Mouse (Mus musculus) spleen, embryonic (tissue): ENCODE data around the gene Ciz1.

Experiments
- CTCF ChIA-PET: fragments of 350-600 bp; sonication (Branson Sonifier 250); formaldehyde crosslinking; loops from one replicate; lab custom pipeline; 2022; lab: Charles Lee

Ciz1 gene

DNA sequence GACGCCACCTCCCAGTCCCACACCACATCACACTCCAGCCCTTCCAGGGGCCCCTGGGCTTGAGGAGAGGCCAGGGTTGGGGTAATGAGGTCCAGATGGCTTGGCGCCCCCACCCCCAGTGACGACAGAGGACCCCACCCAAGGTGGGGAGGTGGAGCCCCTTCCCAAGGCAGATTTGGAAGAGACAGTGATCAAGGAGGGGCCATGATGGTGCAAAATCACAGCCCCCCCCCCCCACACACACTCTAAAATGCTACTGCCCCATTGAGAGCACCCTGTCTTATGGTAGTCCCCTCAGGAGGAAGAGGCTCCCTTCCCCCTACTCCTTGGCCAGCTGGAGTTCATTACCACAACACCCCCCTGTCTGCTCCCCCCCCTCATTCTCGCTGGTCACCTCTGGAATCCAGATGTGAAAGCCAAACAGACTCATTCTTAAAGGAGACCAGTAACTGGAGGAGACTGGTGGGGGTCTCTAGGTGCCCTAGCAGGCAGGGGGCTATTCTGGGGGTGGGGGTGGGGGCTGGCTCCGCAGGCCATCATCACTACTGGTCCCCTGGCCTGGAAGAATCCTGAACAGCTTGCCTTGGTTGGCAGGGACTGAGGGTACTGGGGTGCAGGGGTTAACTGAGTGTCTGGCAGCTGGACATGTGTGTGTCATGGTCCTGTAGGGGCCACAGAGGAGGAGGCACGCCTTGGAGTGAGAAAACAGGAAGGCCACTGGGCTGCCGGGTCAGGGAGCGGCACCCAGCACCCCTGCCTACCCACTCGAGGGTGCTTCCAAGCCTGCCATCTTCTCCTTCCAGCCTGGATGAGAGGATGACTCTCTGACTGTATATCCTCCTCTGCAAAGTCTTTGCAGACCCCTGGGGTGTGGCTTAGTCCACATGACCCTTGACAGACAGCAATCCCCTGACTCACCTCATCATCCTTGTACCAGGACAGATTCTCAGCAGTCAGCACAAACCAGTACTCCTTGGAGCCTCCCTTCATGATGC lies 32.2 kb upstream of the Ciz1 start:
- CTCF ChIA-PET, result no interaction called here

DNA sequence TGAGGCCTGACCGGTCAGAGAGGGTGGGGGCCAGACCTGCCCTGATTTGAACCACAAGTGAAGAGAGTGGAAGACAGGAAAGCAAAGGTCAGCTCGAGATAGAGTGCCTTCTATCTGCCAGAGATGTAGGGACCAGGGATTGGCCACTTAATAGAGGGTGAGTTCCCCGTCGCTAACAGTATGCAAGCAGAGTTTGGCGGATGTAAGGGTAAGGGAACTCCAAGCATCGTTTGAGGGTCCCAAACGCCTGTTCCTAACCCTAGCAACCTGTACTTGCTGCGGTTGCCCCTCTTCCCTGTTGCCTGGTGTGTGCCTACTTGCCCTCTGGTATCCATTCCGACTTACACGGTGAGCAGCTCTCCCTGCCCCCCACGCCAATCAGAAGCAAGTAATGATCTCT lies 31.4 kb upstream of the Ciz1 start:
- CTCF ChIA-PET, result no interaction called here

GRCm38 (mm10) chr2:32321591-32322298 lies 30.4 kb upstream of the Ciz1 start:
- CTCF ChIA-PET, result no interaction called here

DNA sequence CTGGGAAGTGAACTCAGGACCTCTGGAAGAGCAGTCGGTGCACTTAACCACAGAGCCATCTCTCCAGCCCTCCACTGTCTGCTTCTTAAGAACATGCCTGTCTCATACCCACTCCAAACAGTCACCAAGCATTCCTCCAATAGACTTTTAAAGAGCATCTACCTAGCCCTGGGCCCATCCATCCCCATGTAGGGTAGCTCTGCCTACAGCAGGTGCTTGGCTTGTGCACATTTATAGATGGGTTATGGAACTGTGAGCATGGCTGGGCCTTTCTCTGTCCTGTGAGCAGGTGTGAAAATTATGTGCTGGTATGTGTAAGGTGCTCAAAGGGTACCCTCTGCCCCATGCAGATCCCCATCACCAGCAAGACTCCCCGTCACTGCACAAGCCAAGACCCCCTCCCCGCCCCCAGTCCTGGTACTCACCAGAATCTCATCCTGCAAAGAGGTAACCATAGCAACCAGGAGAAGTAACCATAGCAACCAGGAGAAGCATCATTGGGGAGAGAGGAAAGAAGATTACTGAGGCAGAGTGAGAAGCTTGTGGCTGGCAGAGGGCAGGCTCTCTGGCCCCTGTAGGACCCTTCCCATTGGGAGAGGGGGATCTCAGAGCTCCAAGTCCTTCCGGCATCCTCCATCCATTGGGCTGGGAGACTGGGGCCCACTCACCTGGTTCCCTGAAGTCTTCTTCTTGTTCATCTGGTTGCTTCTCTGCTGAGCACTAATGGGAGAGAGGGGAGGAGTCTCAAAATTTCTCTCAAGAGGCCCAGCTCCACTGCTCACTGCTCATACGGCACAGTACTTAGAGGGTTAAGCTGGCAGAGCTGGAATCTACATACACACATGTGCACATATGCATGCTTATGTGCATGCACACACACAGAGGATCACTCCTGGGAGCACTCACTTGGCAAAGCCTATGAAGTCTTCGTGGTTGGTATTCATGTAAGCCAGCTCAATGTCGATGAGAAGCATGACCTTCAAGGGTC lies 29.1 kb upstream of the Ciz1 start:
- CTCF ChIA-PET, result no interaction called here

- CTCF ChIA-PET, result no interaction called here
Observed at GRCm38 (mm10) chr2:32324322-32324721, 27.8 kb upstream of the Ciz1 start.

GRCm38 (mm10) chr2:32325342-32325741 lies 26.8 kb upstream of the Ciz1 start:
- CTCF ChIA-PET, result interaction anchor here (0.7 kb wide), 1 partner anchor 14 kb away, joined by 8 read pairs; no protein-coding TSS in a partner anchor

DNA sequence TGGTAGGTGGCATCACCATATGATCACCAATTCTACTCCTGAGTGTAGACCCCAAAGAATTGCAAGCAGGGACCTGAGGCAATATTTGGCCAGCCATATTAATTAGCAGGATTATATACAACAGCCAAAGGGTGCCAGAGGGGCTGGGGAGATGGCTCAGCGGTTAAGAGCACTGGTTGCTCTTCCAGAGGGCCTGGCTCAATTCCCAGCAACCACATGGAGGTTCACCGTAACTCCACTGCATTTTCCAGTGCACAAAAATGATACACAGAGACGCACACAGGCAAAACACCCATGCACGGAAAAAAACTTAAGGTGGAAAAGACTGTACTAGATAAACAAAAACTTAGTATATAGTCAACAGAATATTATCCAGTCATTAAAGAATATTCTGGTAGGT lies 24.9 kb upstream of the Ciz1 start:
- CTCF ChIA-PET, result no interaction called here

DNA sequence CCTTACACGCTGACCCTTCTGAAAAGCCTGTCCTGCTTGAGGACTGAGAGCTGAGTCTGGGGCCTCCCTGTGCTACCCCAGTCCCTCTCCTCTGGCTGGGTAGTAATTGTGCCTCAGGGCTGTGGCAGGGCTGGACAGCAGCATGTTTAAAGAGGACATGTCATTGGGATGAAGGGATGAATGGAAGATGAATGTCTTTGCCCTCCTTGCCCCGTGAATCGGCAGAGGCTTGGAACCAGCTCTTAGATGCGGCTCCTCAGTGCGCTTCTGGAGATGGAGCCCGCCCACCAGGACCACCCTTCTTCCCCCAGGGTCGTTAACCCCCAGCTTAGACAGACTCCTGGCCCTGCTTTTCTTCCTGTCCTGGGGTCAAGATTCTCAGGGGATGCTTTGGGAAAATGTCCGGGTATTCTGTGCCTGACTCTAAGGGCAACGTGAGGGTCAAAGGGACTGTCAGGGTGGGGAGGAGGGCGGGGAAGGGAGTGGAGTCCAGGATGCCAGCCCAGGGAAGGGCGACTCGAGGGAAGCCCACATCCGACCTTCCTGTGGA lies 23.1 kb upstream of the Ciz1 start:
- CTCF ChIA-PET, result no interaction called here

DNA sequence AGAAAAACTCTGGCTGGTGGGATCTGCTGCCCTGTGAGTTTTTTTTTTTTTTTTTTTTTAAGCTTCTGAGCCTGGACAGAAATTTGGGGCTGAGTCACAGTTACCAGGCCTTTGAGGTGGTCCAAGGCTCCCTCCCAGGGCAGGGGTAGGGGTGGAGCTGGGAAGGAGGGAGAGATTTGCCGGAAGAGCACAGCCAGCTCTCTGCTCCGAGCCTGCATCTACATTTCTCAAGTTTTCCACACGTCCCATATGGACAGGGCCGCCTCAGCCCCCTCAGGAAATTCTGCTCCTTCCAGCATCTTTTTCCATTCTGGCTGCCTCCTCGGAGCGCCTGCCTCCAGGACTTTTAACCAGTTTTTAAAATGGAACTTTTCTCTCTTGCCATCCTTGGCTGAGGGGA lies 22.6 kb upstream of the Ciz1 start:
- CTCF ChIA-PET, result no interaction called here

DNA sequence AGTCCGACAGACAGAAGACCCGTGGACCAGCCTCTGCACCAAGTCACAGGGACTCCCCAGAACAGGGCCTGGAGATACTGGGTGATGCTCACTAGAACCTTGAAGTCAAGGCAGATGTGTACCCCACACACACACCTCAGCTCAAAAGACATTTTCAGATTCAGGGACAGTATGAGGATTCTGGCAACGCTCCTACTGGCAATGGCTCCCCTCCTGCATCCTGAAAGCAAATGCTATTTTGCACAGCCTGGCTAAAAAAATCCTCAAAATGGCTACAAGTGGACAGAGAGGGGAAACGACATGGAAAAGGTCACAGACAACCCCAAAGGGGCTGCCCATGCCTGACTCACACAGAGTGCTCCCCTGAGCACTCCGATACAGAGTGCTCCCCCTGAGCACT lies 20.0 kb upstream of the Ciz1 start:
- CTCF ChIA-PET, result no interaction called here

DNA sequence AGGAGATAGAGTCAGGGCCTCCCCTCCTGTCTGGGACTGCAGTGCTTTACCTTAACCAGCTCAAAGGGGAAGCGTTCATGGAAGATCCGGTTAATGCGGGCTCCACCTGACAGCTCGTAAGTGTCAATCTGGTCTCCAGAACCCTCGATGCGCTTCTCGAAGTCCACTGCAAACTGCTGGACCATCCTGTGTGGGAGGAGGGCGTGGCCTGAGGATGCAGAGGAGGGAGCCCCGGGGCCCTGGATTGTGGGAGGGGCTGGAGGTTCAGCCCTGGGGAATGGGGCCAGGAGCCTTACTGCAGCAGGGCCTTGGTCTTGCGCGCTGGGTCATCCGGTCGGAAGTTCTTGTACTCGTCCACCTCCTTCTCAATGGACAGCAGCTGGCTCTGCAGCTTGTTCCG lies 16.2 kb upstream of the Ciz1 start:
- CTCF ChIA-PET, result interaction anchor here (0.5 to 0.7 kb wide), 3 partner anchors 20 to 166 kb away, joined by 3 to 4 read pairs (median 3); no protein-coding TSS in a partner anchor

DNA sequence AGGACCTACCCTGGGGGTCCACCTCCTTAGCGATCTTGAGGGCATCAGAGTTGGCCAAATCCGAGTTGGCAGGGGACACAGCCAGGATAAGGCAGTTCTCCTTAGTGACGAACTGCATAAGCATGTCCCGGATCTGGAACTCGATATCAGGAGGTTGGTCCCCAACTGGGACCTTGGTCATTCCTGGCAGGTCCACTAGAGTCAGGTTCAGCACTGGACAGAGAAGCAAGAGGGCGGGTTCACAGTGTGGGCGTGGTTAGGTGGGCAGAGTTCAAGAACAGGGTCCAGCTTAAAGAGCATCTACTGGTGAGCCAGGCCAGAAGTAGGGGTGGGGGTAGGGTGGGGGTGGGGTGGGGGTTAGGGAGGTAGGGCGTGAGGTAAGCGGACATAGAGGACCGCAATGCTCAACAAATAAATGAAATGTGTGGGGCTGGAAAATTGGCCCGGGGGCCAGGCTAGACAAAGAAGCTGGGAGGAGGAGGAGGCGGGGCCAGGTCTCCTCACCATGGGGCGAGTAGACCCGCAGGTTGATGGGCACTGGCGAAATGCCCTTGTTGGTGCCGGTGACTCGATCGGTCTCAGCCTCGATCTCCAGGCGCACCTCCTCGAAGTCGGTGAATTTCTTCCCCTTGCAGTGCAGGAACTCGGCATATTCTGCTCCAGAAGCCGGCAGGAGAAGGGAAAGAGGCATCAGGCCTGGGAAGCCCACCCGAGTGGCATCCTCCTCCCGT lies 12.1 kb upstream of the Ciz1 start:
- CTCF ChIA-PET, result interaction anchor here (0.6 kb wide), 1 partner anchor 22 kb away, joined by 8 read pairs; no protein-coding TSS in a partner anchor

DNA sequence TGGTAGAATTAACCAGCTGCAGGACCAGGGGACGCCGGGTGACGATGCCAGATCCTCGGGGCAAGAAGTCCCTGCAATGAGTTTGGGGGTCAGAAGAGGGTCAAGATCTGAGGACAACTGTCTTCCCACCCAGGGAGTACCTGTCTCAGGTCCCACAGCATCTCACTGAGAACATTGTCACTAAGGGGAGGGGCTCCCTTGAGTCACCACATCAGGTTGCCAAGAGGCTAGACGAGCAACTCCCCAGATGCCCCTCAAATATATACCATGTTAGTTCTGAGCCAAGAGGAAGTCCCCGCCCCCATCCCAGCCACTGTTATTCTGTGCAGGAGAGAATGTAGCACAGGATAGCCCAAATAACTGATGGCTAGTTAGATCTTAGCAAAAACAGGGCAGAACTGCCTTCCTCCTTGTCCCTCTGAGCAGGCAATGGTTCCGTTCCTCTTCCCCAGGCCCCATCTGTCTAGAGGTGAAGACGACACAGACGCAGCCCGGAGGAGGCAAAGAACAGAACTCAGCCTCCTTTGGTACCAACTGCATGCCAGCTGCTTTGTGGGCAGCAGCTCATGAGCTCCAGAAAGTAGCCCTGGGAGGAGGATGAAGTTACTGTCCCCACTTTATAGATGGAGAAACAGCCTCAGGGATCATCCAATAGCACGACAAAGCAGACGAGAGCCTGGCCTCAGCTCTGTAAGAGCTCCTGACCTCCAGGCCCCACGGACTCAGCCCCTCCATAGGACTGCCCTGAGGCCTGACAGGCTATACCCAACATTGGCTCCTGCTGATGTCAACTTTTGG lies 11.1 kb upstream of the Ciz1 start:
- CTCF ChIA-PET, result no interaction called here

GRCm38 (mm10) chr2:32341634-32341939 lies 10.5 kb upstream of the Ciz1 start:
- CTCF ChIA-PET, result no interaction called here

- CTCF ChIA-PET, result no interaction called here
Observed at GRCm38 (mm10) chr2:32342039-32342438, 10.1 kb upstream of the Ciz1 start.

- CTCF ChIA-PET, result no interaction called here
Observed at GRCm38 (mm10) chr2:32342539-32343350, 9.4 kb upstream of the Ciz1 start.

- CTCF ChIA-PET, result no interaction called here
Observed at GRCm38 (mm10) chr2:32343351-32343671, 8.8 kb upstream of the Ciz1 start.

- CTCF ChIA-PET, result no interaction called here
Observed at GRCm38 (mm10) chr2:32344056-32344455, 8.1 kb upstream of the Ciz1 start.
